Mouse (Mus musculus) small intestine, adult 2 months (tissue): ENCODE measurements around the gene Ovch2.

ENCODE experiments used
- CTCF ChIP-seq: fragments of 200-500 bp; IDR thresholded peaks from 2 replicates; pipeline ENCODE4 v1.5.1; 2012; ENCODE audit warnings: low read depth, mild to moderate bottlenecking, control low read depth, inconsistent platforms, low read length, moderate library complexity, mixed read lengths; ENCODE audit not compliant: insufficient replicate concordance, insufficient read length; ENCODE audit errors: extremely low read depth
- POLR2A ChIP-seq: fragments of 200-500 bp; IDR thresholded peaks from 2 replicates; pipeline ENCODE4 v1.6.1; 2012; ENCODE audit warnings: low read depth, mild to moderate bottlenecking, control low read depth, inconsistent platforms, low read length, moderate library complexity

GRCm38 (mm10) chr7:107749270-107749669 is 51.7 kb downstream of the Ovch2 start:
- no peak for TF ChIP-seq POLR2A
- no peak for TF ChIP-seq CTCF
